Mouse (Mus musculus) embryo, embryonic 11.5 days (tissue): ENCODE results near the gene Rhebl1.

Experiments
- DNase-seq: peaks from one replicate; pipeline ENCODE4 v3.0.0-alpha.2; 2012; ENCODE audit warnings: low read depth, low spot score

Gene Rhebl1

DNA sequence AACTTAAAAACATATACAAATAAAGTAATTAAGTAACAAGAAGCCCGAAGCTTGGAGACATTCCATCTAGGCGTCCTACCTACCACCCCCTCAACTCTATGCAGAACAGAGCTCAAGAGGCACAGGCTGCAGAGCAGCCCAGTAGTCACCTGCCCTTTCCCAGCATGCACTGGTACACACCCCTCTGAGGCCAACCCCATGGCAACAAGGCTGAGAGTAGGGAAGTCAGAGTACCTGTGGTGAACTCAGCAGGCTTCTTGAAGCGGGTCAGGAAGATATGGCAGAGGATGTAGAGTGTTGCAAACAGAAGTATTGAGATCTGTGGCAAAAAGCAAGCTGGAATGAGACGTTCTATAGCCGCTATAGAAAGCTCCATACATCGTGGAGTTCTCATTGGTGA lies 20.6 kb upstream of the Rhebl1 start:
- no peak for DNase-seq

DNA sequence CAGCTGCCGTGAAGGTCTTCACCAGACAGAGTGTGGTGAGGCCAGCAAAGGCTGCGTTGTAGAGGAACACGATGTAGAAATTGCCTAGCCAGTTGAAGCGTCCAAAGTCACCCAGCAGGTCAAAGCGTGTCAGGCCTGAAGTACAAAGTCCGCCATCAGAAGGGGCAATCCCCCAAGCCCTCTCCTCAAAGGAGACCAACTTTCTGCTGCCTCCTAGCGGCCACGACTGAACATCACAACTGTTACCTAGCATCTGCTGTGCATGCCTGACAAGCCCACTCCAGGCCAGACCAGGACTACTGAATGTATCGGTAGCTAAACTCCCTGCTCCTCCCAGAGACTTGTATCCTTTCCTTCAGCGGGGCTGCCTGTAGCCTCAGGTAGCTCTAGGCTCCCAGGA lies 10.4 kb upstream of the Rhebl1 start:
- DNase-seq, result no peak

DNA sequence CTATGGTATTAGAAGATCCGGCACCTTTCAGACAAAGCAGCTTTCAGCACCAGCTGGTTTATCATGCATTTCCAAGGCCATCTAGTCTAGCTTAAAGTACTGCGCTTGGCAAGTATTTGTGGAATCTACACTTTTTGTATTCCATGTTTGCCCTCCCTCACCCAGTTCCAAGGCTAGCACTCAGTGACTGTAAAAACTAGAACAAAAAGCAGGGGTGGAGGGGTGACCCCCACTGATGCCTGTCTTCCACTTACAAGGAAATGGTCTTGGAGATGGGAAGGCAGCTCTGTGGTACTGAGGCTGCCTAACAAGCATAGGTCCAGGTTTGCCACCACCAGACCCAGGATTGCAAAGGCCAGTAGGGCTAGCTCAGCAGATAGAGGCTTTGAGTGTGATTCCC lies 8.3 kb upstream of the Rhebl1 start:
- no peak for DNase-seq

DNA sequence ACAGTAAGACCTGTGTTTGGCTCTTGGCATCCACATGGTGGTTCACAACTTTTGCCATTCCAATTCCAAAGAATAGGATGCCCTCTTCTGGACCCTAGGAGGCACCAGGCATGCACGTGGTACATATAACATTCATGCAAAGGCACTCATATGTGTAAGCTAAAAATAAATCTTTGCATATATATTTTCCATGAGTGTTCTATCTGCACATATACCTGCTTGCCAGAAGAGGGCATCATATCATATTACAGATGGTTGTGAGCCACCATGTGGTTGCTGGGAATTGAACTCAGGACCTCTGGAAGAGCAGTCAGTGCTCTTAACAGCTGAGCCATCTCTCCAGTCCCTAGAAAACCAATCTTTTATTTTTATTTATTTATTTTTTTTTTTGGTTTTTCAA lies 7.2 kb upstream of the Rhebl1 start:
- DNase-seq, result no peak

DNA sequence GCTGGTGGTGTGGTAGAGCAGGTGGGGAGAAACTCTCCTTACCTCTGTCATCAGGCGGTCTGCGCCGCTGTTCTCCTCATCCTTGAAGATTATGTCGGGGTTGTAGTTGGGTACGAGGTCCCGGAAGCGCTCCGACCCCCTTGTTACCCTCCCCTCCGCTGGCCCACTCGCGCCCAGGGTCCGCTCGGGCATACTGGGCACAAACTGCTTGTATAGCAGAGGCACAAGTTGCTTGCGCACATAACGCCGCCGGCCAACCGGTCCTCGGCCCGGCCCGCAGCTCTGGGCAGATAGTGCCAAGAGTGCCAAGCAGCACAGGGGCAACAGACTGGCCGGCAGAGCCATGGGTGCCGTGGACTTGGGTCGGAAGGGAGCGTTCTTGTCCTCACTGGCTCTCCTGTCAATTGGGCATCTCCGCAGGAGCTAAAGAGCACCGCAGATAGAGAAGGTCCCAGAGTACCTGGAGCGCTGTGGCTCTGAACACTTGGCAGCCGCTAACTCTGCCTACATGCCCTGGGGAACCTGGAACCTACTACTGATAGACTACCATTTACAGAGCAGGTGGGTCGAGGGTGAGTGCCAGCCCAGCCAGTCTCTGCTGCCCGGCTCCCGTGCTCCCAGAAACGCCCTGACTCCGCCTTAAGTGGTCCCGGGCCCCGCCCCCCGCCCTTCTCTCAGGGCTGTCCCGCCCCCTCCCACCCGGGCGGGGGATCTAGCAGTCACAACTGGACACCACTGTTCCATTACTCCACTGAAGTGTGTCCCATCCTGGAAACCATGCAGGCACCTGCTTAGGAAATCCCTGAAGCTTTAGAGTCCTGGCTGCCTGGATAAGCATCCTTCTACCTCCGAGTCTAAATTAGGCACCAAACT lies 3.8 kb upstream of the Rhebl1 start, which contains the start of gene Dhh:
Gene Dhh, minus strand, starts transcription at position 613 of the 873 bp plus-strand sequence.
- no peak for DNase-seq

GRCm38 (mm10) chr15:98897495-98897894 lies 3.2 kb upstream of the Rhebl1 start:
- no peak for DNase-seq

DNA sequence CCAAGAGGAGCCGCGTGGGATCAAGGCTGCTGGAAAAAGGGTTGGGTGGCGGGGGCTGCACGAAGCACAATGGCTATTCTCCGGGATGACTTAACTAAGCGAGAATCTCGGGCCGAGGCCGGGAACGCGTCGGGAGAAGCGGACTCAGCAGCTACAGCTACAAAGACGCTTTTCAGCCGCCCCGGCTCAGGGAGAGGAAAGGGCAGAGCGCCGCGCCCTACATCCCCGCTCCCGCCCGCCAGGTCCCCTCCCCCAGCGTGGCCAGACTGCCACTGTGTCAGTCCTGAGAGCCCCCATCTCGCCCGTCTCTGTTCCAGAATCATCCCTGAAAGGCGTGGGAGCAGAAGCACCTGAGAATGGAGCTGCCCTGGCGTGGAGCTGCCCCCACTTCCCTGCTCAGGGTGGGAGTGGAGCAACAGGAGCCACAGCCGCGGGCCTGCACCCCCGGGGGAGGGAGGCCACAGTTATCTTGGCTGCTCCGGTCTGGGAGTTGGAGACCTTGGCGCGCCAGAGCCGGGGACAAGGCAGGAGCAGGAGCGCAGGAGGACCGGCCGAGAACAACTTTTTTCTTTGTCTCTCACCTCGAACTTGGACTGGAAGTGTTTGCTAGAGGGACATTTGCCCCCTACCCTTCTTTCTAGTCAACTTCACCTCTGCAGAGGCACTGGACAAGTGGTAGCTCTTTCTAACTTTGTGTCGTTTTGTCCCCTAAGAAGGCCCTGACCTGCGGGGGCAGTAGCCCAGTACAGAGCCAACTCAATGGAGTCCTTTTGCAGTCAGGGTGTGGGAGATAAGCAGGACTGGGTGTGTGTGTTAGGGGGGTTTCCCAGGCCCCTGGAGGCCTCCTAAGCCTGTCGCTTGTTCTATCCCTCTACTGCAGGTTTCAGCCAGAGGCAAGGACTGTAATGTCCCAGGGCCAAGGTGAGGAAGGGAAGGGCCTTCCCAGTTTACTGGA lies 1.6 kb upstream of the Rhebl1 start:
- DNase-seq, result no peak

- DNase-seq, result no peak
Measured at GRCm38 (mm10) chr15:98894746-98895634, 650 bp upstream of the Rhebl1 start.

GRCm38 (mm10) chr15:98893036-98893435 lies 1.3 kb downstream of the Rhebl1 start:
- DNase-seq, result no peak

DNA sequence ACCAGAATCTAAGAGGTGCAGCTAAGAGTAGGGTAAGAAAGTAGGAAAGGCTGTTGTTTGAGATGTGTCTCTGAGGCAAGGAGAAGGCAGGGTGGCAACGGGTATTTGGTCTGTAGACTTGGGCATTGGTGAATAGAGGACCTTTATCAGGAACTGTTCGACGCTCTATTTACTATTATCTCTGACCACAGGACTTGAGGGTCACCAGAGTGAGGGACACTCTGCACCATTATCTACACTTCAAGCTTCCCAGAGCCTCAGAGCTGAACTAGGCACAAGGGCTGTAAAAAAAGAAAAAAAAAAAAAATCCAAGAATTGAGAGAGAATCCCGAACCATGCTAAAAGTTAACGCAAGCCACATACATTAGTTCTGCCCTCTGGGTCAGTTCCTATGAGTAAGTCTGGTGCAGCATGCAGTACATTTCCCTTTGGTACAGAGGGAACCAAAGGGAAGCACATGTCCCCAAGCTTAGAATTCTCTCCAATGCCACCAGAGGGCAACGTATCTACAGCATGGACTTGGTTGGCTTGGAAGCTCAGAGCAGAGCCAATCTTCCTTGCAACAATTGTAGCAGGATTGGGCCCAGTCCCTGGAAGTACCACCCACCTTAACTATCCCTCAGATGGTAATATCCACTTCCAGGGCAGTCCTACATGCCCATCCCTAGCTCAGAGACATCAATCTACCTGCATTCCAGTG lies 2.3 kb downstream of the Rhebl1 start:
- DNase-seq, result no peak

DNA sequence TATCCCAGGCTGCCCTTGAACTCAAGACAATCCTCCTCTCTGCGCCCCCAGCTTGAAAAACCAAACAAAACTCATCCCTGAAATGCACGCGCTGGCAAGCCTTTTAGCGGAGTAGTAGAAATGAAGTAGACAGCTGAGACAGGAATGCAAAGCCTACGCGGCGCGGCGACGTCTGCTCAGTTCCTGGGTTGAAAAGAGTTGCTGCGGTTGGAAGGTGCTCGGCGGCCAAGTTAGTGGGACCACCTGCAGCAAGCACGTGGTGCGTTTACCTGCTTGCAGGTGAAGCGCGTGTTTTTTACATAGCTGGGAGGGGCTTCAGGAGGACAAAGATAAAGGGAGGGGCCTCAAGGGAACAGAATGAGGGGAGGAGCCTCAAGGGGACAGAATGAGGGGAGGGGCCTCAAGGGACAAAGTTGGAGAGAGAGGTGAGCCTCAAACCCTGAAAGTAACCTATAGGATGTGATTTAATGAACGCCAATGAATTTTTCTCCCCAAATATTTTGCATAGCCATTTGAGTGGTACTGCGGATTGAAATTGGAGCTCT lies 3.1 kb downstream of the Rhebl1 start:
- DNase-seq, result no peak

DNA sequence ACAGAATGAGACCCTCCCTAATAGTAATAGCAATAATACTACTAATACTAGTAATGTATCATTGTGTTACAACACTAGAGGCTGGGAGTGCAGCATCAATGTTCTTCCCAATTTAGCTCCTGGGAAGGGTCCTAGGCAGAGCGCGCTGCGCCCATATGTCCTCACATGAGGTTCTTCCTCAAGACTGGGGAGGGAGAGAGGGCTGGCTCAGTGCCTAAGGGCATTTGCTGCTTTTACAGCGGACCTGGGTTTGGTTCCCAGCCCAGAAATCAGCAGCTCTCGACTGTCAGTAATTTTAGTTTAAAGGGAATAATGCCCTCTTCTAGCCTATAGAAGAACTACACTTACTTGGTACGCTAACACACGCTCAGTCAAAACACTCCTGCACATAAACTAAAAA lies 6.8 kb downstream of the Rhebl1 start:
- DNase-seq, result no peak

DNA sequence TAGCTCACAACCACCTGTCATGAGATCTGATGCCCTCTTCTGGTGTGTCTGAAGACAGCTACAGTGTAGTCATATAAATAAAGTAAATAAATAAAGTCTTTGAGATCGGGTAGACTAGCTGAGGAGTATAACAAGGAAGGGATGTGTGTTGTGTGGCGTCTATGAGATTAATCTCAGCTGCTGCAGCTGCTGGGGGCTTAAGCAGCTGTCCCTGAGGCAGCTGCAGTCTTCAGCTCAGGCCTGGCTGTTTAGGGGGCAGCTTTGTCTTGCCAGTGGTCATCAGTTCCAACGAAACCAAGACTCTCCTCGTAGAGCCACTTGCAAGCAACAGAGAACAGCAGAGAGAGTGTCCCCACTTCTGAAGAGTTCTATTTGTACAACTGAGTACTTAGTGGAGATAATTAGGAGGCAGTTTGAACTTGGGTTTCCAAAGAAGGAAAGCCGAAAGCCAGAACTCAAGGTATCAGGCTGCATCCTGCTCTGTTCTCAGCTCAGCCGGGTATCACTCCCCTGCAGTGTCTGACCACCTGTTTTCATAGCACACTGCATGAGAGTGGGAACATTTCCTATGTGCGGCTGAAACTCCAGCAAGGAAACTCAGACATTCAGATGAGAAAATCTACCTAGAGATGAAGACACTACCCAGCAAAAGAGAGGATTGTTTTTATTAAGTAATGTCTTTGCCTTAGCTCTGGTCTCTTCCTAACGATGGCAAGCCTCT lies 7.5 kb downstream of the Rhebl1 start:
- no peak for DNase-seq

GRCm38 (mm10) chr15:98884106-98884505 lies 10.2 kb downstream of the Rhebl1 start:
- DNase-seq, result no peak

- DNase-seq, result no peak
Measured at GRCm38 (mm10) chr15:98883661-98884060, 10.7 kb downstream of the Rhebl1 start.

DNA sequence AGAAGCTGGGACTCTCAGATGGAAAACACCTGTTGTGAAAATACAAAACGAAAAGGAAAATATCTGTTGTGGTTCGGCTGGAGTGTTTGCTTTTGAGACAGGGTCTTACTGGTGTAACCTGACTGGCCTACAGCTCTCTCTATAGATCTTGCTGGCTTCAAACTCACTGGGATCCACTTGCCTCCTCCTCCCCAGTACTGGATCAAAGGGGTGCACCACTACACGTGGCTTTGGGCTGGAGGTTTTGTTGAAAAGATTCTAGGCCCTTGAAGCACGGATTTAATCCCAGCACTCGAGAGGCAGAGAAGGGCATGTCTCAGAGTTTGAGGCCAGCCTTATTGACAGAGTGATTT lies 12.7 kb downstream of the Rhebl1 start:
- no peak for DNase-seq

DNA sequence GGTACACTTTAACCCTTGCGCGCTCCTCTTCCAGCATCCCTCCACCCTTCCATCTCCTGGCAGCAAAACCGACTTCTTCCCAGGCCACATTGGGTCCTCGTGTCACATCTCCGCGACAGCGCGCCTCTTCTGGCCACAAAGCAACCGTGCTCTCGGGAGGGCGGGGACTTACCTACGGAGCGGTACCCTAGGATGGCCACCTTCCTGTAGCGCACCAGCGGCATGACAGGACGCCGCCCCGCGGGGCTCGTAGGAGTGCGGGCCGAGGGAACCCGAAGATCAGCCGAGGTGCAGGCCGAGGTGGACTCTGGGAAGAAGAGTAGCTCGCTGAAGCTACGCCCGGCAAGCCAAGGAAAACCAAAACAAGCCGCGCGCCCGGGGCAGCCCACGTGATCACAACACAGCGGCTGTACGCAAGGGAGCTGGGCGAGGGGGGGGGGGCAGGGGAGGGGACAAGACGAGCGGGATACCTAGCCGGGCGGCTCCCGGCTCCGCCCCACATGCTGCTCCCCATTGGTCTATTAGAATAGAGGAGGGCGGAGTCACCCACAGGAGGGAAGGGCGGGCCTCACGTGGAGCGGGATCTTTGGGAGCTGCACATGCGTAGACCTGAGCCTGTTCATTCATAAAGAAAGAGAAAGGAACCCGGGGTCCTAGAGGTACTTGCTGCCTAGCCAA lies 13.2 kb downstream of the Rhebl1 start:
- DNase-seq, result peak; percentile 95

- no peak for DNase-seq
Measured at GRCm38 (mm10) chr15:98877331-98877730, 17.0 kb downstream of the Rhebl1 start.
